Mouse (Mus musculus) limb, embryonic 12.5 days (tissue): Measurements from ENCODE around the gene Slc5a4b. TPM values are rescaled to one million over a fixed set of nuclear protein-coding genes. Genes with fewer than 3 reads are reported as not detected.

Experiments used
- ATAC-seq: fragments of 200-750 bp; cut with Nextera tagmentation; 2 replicates; pipeline ENCODE4 v1.8.0; 2017; ENCODE audit warnings: low read depth, moderate TSS enrichment; ENCODE audit not compliant: insufficient number of reproducible peaks, insufficient read depth, low FRiP score, low TSS enrichment
- H3K27ac ChIP-seq: fragments of 300-500 bp; sonication (generic); 2 replicates; pipeline ENCODE4 v1.5.1; 2016; ENCODE audit warnings: mild to moderate bottlenecking, moderate library complexity
- H3K27me3 ChIP-seq: fragments of 300-500 bp; sonication (generic); 2 replicates; pipeline ENCODE4 v1.6.1; 2016; ENCODE audit warnings: mild to moderate bottlenecking, moderate library complexity
- H3K36me3 ChIP-seq: fragments of 300-500 bp; sonication (generic); 2 replicates; pipeline ENCODE4 v1.6.1; 2016; ENCODE audit warnings: mild to moderate bottlenecking, moderate library complexity
- H3K4me1 ChIP-seq: fragments of 300-500 bp; sonication (generic); replicated peaks from 2 replicates; pipeline ENCODE4 v1.6.1; 2016
- H3K4me2 ChIP-seq: fragments of 300-500 bp; sonication (generic); 2 replicates; pipeline ENCODE4 v1.6.1; 2016; ENCODE audit warnings: mild to moderate bottlenecking, moderate library complexity
- H3K4me3 ChIP-seq: fragments of 300-500 bp; sonication (generic); replicated peaks from 2 replicates; pipeline ENCODE4 v1.5.1; 2016; ENCODE audit warnings: mild to moderate bottlenecking
- H3K9ac ChIP-seq: fragments of 300-500 bp; sonication (generic); replicated peaks from 2 replicates; pipeline ENCODE4 v1.6.1; 2016; ENCODE audit warnings: mild to moderate bottlenecking, moderate library complexity
- H3K9me3 ChIP-seq: fragments of 300-500 bp; sonication (generic); 2 replicates; pipeline ENCODE4 v1.6.1; 2016; ENCODE audit warnings: mild to moderate bottlenecking, moderate library complexity
- WGBS: fragments of 180-500 bp; shearing (Covaris S2); methylation state at CpG from one replicate; pipeline ENCODE4 v1.1.7; 2016; 5-methylcytosine and 5-hydroxymethylcytosine counted together
- microRNA-seq: library from miRNA; unstranded; fragments of <30 nt; microRNA quantifications from one replicate; pipeline ENCODE4, GENCODE M21; 2017
- polyA plus RNA-seq: library from polyadenylated mRNA; unstranded; fragments of >200 nt; fragmentation: Nextera tagmentation; extraction: Ambion mirVana; gene quantifications from 2 replicates; pipeline ENCODE4 v1.2.1, GENCODE M21; 2016

Slc5a4b gene
- polyA plus RNA-seq, 1 experiment from 2014 or later = not detected

- Histone ChIP-seq H3K27me3 (no peaks in the 10 kb centered on the region), H3K27ac (no peak overlapping the region), H3K9ac (no peak overlapping the region), H3K36me3 (no peaks in the 10 kb centered on the region), H3K4me1 (0 out of 2 replicates have a peak, but pooled peaks cover 4% of the 10 kb centered on the region), H3K4me2 (no peak overlapping the region), H3K4me3 (no peak overlapping the region), H3K9me3 (peaks cover 18% of the 10 kb centered on the region; the same call in 1 of the 2 replicates)
- 63% methylated on average over 12 of the region's 12 CpGs for WGBS
- ATAC-seq = no peak
Measured at GRCm38 (mm10) chr10:76027127-76028015, 83.4 kb downstream of the Slc5a4b start.

- H3K27ac ChIP-seq = no peak overlapping the region
Measured at GRCm38 (mm10) chr10:76025470-76026190, 85.1 kb downstream of the Slc5a4b start.

GRCm38 (mm10) chr10:76023921-76024320, 86.8 kb downstream of the Slc5a4b start:
- Histone ChIP-seq H3K4me3 (no peak overlapping the region), H3K27ac (no peak overlapping the region), H3K36me3 (no peaks in the 10 kb centered on the region), H3K9ac (no peak overlapping the region), H3K4me2 (no peak overlapping the region), H3K9me3 (peaks cover 22% of the 10 kb centered on the region; the same call in 1 of the 2 replicates), H3K4me1 (no peaks in the 10 kb centered on the region), H3K27me3 (no peaks in the 10 kb centered on the region)
- ATAC-seq = no peak
- WGBS = 95% methylated on average over 6 of the region's 6 CpGs

More at GRCm38 (mm10) chr10:76025470-76026190, 85.1 kb downstream of the Slc5a4b start:
- no peaks in the 10 kb centered on the region for H3K27me3 ChIP-seq
- no peak for ATAC-seq
- no peaks in the 10 kb centered on the region for H3K4me1 ChIP-seq
- peaks cover 18% of the 10 kb centered on the region; the same call in 1 of the 2 replicates for H3K9me3 ChIP-seq
- H3K9ac ChIP-seq = no peak overlapping the region
- H3K4me2 ChIP-seq = no peak overlapping the region
- no peak overlapping the region for H3K4me3 ChIP-seq
- 95% methylated on average over 10 of the region's 10 CpGs for WGBS
- H3K36me3 ChIP-seq = no peaks in the 10 kb centered on the region

- H3K9me3 ChIP-seq = peaks cover 22% of the 10 kb centered on the region; the same call in 1 of the 2 replicates
- no peak for ATAC-seq
- H3K4me2 ChIP-seq = no peak overlapping the region
- H3K27me3 ChIP-seq = no peaks in the 10 kb centered on the region
- H3K9ac ChIP-seq = no peak overlapping the region
- H3K4me3 ChIP-seq = no peak overlapping the region
- no peaks in the 10 kb centered on the region for H3K4me1 ChIP-seq
- H3K36me3 ChIP-seq = no peaks in the 10 kb centered on the region
- whole genome bisulfite sequencing = 81% methylated on average over 3 of the region's 3 CpGs
- H3K27ac ChIP-seq = no peak overlapping the region
Measured at GRCm38 (mm10) chr10:76021728-76022127, 89.0 kb downstream of the Slc5a4b start.

GRCm38 (mm10) chr10:76016886-76017285, 93.9 kb downstream of the Slc5a4b start:
- Histone ChIP-seq H3K36me3 (no peaks in the 10 kb centered on the region), H3K9ac (no peak overlapping the region), H3K27ac (no peak overlapping the region), H3K4me2 (no peak overlapping the region), H3K4me3 (no peak overlapping the region), H3K9me3 (0 out of 2 replicates have a peak, but pooled peaks cover 4% of the 10 kb centered on the region), H3K27me3 (no peaks in the 10 kb centered on the region), H3K4me1 (no peaks in the 10 kb centered on the region)
- 89% methylated on average over 3 of the region's 3 CpGs for WGBS
- no peak for ATAC-seq

GRCm38 (mm10) chr10:76012922-76013321, 97.8 kb downstream of the Slc5a4b start:
- no peaks in the 10 kb centered on the region for H3K36me3 ChIP-seq
- ATAC-seq = no peak
- H3K4me1 ChIP-seq = no peaks in the 10 kb centered on the region
- H3K27ac ChIP-seq = no peak overlapping the region
- no peaks in the 10 kb centered on the region for H3K9me3 ChIP-seq
- WGBS = 87% methylated on average over 6 of the region's 6 CpGs
- H3K4me2 ChIP-seq = no peak overlapping the region
- no peak overlapping the region for H3K9ac ChIP-seq
- H3K4me3 ChIP-seq = no peak overlapping the region
- H3K27me3 ChIP-seq = no peaks in the 10 kb centered on the region

GRCm38 (mm10) chr10:76009812-76010211, 100.9 kb downstream of the Slc5a4b start:
- 78% methylated on average over 3 of the region's 3 CpGs for WGBS
- no peak for ATAC-seq
- Histone ChIP-seq H3K4me3 (no peak overlapping the region), H3K27ac (no peak overlapping the region), H3K9me3 (no peaks in the 10 kb centered on the region), H3K36me3 (no peaks in the 10 kb centered on the region), H3K4me2 (no peak overlapping the region), H3K27me3 (no peaks in the 10 kb centered on the region), H3K9ac (no peak overlapping the region), H3K4me1 (no peaks in the 10 kb centered on the region)

Small RNA genes within 50 kb of the gene (microRNA-seq; reads per million reads assigned to microRNA genes)
- gene Mir6409 = not detected

Other genes starting within 250 kb of the Slc5a4b start
- 3.5 and 3.9 TPM in 2 replicates for gene Derl3, start 217.5 kb downstream of the Slc5a4b start, polyA plus RNA-seq
- gene Smarcb1, start 189.3 kb downstream of the Slc5a4b start, polyA plus RNA-seq = 252 and 264 TPM in 2 replicates
- 5.5 and 8.0 TPM in 2 replicates for gene Chchd10, start 177.8 kb downstream of the Slc5a4b start, polyA plus RNA-seq
- 96.8 and 107 TPM in 2 replicates for gene Mmp11, start 174.5 kb downstream of the Slc5a4b start, polyA plus RNA-seq
- 0.32 and 0.50 TPM in 2 replicates for gene Gm867, start 170.3 kb downstream of the Slc5a4b start, polyA plus RNA-seq
- gene Vpreb3, start 167.9 kb downstream of the Slc5a4b start, polyA plus RNA-seq = 0.50 and 0.71 TPM in 2 replicates
- not detected in 2 replicates for gene Gm5134, start 156.4 kb downstream of the Slc5a4b start, polyA plus RNA-seq
- 28.5 and 35.2 TPM in 2 replicates for gene Zfp280b, start 78.3 kb downstream of the Slc5a4b start, polyA plus RNA-seq
- gene Slc5a4a, start 36.5 kb upstream of the Slc5a4b start, polyA plus RNA-seq = not detected in 2 replicates
- gene Prmt2, start 126.9 kb upstream of the Slc5a4b start, polyA plus RNA-seq = 45.3 and 49.4 TPM in 2 replicates
- gene S100b, start 142.9 kb upstream of the Slc5a4b start, polyA plus RNA-seq = 0.23 and 0.64 TPM in 2 replicates
- 12.9 and 13.0 TPM in 2 replicates for gene Dip2a, start 234.3 kb upstream of the Slc5a4b start, polyA plus RNA-seq